Comparison of ENCODE assay signal across 10 mouse cellular contexts in the genomic region with DNA sequence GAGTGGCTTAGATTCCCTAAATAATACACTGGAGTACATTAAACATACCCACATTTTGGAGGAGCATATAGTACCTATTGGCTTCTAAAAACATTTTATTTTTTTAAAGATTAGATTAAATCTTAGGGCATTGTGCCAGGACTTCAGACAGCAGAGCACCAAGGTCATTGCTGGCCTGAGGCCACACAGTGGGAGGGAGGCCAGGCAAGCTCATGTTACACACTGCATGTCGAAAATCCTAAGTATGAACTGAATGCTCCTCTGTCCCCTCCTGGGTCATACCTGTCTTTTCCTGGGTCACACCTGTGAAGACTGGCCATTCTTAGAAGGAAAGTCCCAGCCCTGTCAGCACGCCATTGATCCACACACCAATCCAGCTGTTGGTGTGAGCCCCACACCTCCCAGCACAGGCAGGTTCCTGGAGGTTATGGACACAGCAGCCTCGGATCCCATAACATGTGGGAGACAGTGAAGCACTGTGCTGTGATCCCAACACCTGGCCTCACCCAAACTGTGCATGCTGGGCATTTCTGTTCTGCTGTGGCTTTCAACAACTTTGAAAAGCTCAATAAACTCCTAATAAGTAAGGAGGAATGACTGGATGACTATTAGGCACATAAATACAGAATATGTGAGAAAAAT.
DNase-seq lines count a peak whose midpoint lies in the region; ATAC-seq and TF ChIP-seq lines count a peak whose summit lies in the region.
"Had no signal": no experiment of that assay in that cellular context is flagged by ENCODE, and none has a peak within 500 bp of the region (broad histone marks: within the 10 kb centered on the region; RNA-seq: fewer than 3 reads in every experiment).

No protein-coding gene starts in this region.

- peak; percentile 54 for DNase-seq in ovary, adult 18-20 months (ENCODE audit: low spot score)
- no peak for DNase-seq in ovary, postnatal 14 days (ENCODE audit: low spot score)
- no peak for DNase-seq in stomach, postnatal 0 days (ENCODE audit: low spot score)
- DNase-seq in layer of hippocampus, adult 8-10 months (ENCODE audit: low spot score in 2 of 2): no peak
- DNase-seq in right cerebral cortex, postnatal 4 days: no peak
- DNase-seq: thymus, postnatal 36 days had no signal

- no peak overlapping the region for H3K4me3 ChIP-seq in embryonic facial prominence, embryonic 12.5 days
- H3K4me3 ChIP-seq in kidney, embryonic 14.5 days (ENCODE audit: low read length): no peak overlapping the region
- no peak overlapping the region for H3K4me3 ChIP-seq in stomach, postnatal 0 days (ENCODE audit: low read depth, low read length)
- H3K4me3 ChIP-seq: hindbrain, embryonic 15.5 days had no signal

- peak overlapping the region; percentile 46; the same call in 1 of the 2 replicates for H3K27ac ChIP-seq in embryonic facial prominence, embryonic 12.5 days
- H3K27ac ChIP-seq in kidney, embryonic 14.5 days (ENCODE audit: low read depth, low read length): peak overlapping the region; percentile 74
- H3K27ac ChIP-seq in stomach, postnatal 0 days (replicated peaks): no peak overlapping the region
- H3K27ac ChIP-seq: liver, embryonic 14.5 days had no signal

- TF ChIP-seq CTCF in stomach, postnatal 0 days (IDR thresholded peaks at IDR 0.05; ENCODE audit: low read depth): no peak

- no peaks in the 10 kb centered on the region for H3K9me3 ChIP-seq in embryonic facial prominence, embryonic 12.5 days
- H3K9me3 ChIP-seq in kidney, embryonic 14.5 days (ENCODE audit: control insufficient read depth, low read length): no peaks in the 10 kb centered on the region
- H3K9me3 ChIP-seq in stomach, postnatal 0 days (ENCODE audit: control insufficient read depth, low read length): no peaks in the 10 kb centered on the region
- H3K9me3 ChIP-seq: hindbrain, embryonic 15.5 days had no signal

- no peak for TF ChIP-seq EP300 in stomach, postnatal 0 days (optimal IDR thresholded peaks at IDR 0.05)

- H3K36me3 ChIP-seq in embryonic facial prominence, embryonic 12.5 days: no peaks in the 10 kb centered on the region
- no peaks in the 10 kb centered on the region for H3K36me3 ChIP-seq in kidney, embryonic 14.5 days (ENCODE audit: control insufficient read depth, insufficient read depth, low read length)
- no peaks in the 10 kb centered on the region for H3K36me3 ChIP-seq in stomach, postnatal 0 days (ENCODE audit: control insufficient read depth, insufficient read depth, low read length)
- H3K36me3 ChIP-seq: hindbrain, embryonic 15.5 days had no signal

- H3K27me3 ChIP-seq in embryonic facial prominence, embryonic 12.5 days: no peaks in the 10 kb centered on the region
- no peaks in the 10 kb centered on the region for H3K27me3 ChIP-seq in kidney, embryonic 14.5 days (ENCODE audit: control insufficient read depth, insufficient read depth, low read length)
- no peaks in the 10 kb centered on the region for H3K27me3 ChIP-seq in stomach, postnatal 0 days (ENCODE audit: control insufficient read depth, insufficient read depth, low read length)
- H3K27me3 ChIP-seq: hindbrain, embryonic 15.5 days had no signal

- no peak overlapping the region for H3K4me2 ChIP-seq in embryonic facial prominence, embryonic 12.5 days (replicated peaks)
- H3K4me2 ChIP-seq in kidney, embryonic 14.5 days (replicated peaks; ENCODE audit: low read depth, low read length): no peak overlapping the region
- no peak overlapping the region for H3K4me2 ChIP-seq in stomach, postnatal 0 days (replicated peaks; ENCODE audit: low read depth)
- H3K4me2 ChIP-seq: hindbrain, embryonic 15.5 days had no signal

- ATAC-seq in embryonic facial prominence, embryonic 12.5 days (ENCODE audit: insufficient number of reproducible peaks, insufficient read depth, low FRiP score, low TSS enrichment): no peak; the same call in 1 of the 2 replicates
- ATAC-seq in kidney, embryonic 14.5 days (ENCODE audit: low FRiP score, low TSS enrichment): peak; percentile 74
- ATAC-seq in stomach, postnatal 0 days (ENCODE audit: low FRiP score, low TSS enrichment): no peak

- peaks cover 17% of the 10 kb centered on the region for H3K4me1 ChIP-seq in embryonic facial prominence, embryonic 12.5 days
- H3K4me1 ChIP-seq in kidney, embryonic 14.5 days (ENCODE audit: control insufficient read depth, insufficient read depth, low read length): peaks cover 27% of the 10 kb centered on the region
- H3K4me1 ChIP-seq in stomach, postnatal 0 days (replicated peaks; ENCODE audit: control insufficient read depth, insufficient read depth): no peaks in the 10 kb centered on the region

- WGBS in embryonic facial prominence, embryonic 12.5 days: 8% methylated on average over 3 of the region's 3 CpGs
- WGBS in kidney, embryonic 14.5 days: 16% methylated on average over 3 of the region's 3 CpGs
- WGBS in stomach, postnatal 0 days: 26% methylated on average over 3 of the region's 3 CpGs

- no peak overlapping the region for H3K9ac ChIP-seq in embryonic facial prominence, embryonic 12.5 days
- no peak overlapping the region for H3K9ac ChIP-seq in kidney, embryonic 14.5 days (ENCODE audit: low read depth, low read length)
- 0 out of 2 replicates have a peak overlapping the region, but pooled peaks have one; percentile 18 for H3K9ac ChIP-seq in stomach, postnatal 0 days (ENCODE audit: low read length)
- H3K9ac ChIP-seq: hindbrain, embryonic 15.5 days; liver, embryonic 14.5 days had no signal
